Mouse (Mus musculus) retina, adult 2 months (tissue): ENCODE measurements at regions not wholly inside any gene's neighbourhood (a gene's known extent, or its start where the extent isn't known, plus 50 kb on each side); places are given as distances from the start of the nearest gene placed in this dataset.

ENCODE experiments used
- DNase-seq: peaks from one replicate; pipeline ENCODE4 v3.0.0-alpha.2; 2012; ENCODE audit warnings: low read depth, low spot score

DNA sequence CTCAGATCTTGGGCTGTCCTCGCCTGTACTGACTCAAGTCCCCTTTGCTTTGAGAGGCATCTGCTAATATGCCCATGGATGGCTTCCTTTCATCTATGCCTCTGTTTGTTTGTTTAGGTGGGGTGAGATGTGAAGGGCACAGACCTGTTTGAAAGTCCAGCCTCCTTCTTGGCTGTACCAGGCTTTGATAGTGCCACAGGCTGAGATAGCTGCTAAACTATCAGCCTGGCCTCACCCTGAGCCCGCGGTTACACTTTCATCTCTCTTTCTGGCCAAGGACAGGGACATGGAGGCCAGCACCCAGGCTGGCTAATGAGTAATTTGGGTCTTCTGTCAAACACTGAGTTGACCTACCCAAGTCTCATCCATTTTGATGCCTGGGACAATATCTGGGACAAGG, 105.0 kb upstream of the Parp11 start:
- no peak for DNase-seq

GRCm38 (mm10) chr6:127348770-127349409, 97.8 kb upstream of the Parp11 start:
- DNase-seq, result no peak

- DNase-seq, result no peak
Observed at GRCm38 (mm10) chr6:127349479-127350110, 97.0 kb upstream of the Parp11 start.

GRCm38 (mm10) chr6:127351691-127352090, 94.9 kb upstream of the Parp11 start:
- no peak for DNase-seq

- DNase-seq, result no peak
Observed at GRCm38 (mm10) chr6:127355112-127355511, 91.5 kb upstream of the Parp11 start.

- no peak for DNase-seq
Observed at GRCm38 (mm10) chr6:127356442-127356841, 90.2 kb upstream of the Parp11 start.

DNA sequence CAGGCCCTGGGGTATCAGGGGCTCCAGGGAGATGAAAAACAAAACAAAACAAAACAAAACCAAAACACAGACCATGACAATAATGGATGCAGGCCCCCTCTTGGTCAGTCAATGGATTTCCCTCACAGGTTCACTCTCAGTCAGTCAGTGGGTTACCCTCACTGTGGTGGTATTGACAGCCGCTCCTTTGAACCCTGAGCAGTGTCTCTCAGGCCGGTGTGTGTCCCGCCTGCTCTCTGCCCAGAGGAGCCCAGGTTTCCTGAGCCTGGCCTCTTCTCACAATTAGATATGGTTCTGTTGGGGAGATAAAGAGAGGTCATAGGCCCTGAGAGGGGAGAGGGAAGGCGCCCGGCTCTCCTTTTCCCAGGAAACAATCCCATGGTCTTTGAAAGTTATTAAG, 87.8 kb upstream of the Parp11 start:
- no peak for DNase-seq

- no peak for DNase-seq
Observed at GRCm38 (mm10) chr6:127359391-127359874, 87.2 kb upstream of the Parp11 start.

GRCm38 (mm10) chr6:127362166-127362565, 84.5 kb upstream of the Parp11 start:
- DNase-seq, result no peak

DNA sequence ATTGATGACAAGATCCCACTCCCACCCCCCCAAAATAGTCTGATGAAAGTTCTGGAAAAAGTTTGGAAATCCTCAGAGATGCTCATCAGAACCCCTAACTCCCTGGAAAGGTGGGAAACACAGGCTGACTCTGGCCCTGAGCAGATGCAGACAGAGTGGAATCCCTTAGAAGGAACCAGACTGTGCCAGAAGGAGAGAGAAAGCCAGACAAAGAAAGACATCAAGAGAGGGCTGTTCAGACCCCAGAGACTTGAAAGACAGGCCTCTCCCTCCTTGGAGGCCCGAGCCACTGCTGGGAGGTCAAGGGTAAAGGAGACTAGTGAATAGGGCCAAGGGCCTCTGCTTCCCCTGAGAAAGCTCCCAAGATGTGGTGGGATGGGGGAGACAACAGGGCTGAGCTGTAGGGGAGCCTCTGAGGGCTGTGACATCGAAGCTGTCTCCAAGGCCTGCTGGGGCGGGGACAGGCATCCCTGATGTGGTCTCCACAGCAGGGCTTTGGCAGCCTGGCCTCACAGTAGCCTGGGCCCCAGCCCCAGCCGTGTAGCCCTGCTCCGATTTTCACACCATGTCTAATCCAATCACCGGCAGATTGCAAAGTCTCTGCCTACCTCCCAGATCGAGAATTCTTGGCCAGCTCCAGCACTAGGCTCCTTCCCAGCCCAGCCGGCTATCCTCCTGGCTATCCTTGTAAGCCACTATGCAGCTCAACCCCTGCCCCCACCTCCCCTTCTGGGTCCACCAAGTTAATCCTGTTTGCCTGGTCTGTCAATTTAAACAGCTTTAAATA, 83.5 kb upstream of the Parp11 start:
- no peak for DNase-seq

DNA sequence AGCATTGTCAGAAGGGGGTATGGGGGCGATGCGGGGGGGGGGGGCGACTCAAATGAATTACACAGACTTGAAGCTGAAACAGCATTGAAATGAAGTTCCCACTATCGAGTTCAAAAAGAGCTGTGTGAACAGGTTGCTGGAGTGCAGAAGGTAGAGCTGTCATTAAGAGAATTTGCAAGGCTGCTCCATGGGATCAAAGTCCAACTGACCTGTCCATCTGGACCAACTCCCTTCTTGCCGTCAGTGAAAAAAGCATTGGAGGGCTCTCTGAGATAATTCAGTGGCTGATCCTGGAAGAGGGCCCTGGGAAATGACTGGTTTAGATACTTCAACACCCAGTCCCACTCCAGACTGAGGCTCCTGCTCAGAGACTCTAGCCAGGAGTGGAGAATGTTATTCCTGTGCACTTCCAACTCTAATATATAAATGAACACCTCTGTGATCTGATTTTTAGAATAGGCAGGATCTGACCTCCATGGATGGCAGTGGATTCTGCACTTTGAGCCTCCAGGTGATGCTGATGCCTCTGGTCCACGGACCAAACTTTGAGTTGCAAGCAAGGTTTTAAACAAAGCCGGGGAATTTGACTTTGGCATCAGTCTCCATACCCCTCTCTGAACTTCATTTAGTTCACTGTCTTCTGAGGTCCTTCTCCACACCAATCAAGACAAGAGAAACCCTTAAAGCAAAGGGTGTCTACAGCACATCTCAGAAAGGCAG, 82.6 kb upstream of the Parp11 start:
- no peak for DNase-seq

GRCm38 (mm10) chr6:127364591-127365187, 82.0 kb upstream of the Parp11 start:
- no peak for DNase-seq

GRCm38 (mm10) chr6:127365246-127365645, 81.4 kb upstream of the Parp11 start:
- DNase-seq, result no peak

DNA sequence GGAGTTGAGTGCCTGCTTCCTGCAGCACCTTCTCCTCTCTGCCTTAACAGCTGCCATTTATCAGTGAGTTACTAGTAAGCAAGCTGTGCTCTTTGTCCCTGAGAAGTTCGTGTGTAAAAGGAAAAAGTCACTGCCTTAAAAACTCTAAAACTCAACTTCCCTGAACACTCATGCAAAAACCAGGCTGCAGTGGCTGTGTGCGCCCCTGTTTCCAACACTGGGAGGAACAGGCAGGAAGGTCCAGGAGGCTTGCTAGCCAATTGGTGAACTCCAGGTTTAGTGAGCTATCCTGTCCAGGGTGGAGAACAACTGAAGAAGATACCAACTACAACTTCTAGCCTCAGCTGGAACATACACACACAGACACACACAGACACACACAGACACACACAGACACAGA, 81.0 kb upstream of the Parp11 start:
- DNase-seq, result no peak

- DNase-seq, result no peak
Observed at GRCm38 (mm10) chr6:127373052-127373451, 73.6 kb upstream of the Parp11 start.

DNA sequence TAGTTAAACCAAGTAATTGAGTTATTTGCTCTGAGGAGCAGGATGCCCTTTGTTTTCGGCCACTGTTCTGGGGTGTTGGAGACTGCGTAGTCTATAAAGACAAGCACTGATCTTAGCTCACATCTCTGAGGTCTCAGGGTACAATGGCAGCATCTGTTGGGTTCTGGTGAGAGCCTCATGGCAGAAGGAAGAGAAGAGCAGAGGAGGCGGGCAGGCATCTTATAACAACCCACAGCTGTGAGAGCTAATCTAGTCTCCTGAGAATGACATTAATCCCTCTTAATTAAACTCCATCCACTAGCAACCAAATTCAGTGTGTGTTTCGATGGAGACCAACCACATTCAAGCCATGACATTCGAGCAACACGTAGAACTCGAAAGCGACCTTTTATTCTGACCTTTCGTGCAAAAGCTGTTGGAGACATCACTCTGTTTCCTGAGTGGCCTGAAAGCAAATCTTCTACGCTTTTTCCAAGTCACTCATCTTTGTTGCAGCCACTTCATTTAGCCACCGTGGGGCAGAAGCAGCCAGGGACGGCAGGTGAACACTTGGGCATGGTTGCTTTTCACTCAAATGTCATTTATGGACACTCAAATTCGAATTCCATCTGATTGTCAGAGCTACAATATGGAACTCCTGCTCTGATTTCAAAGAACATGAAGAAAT, 72.7 kb upstream of the Parp11 start:
- no peak for DNase-seq

DNA sequence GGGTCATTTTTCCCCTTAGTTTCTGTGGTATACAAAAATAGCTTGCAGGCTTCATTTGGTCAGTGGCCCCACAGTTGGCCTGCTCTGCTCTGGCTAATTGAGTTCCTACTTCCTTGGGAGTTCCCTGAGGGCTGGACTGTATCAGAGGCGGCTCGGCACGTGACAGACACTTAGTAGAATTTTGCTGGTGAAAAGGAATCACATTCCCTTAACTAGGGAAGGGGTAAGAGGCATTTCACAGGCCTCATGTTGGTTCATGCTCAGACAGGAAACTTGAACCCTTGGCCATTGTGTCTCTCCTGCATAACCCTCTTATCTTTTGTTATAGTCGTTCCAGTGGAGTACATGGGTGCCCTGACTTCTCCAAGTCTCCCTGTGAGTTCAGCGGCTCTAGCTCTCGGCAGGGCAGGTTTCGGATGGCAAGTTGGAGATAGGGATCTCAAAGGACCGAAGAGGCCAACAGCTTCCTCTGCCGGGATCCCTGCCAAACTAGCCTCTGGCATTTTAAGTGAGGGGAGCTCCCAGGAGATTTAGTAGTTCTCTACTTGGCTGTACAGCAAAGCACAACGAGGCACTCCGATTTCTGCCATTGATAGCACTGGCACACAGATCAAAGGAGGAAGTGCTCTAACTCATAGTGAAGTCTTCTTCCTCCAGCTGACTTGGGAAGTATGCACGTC, 72.0 kb upstream of the Parp11 start:
- no peak for DNase-seq

DNA sequence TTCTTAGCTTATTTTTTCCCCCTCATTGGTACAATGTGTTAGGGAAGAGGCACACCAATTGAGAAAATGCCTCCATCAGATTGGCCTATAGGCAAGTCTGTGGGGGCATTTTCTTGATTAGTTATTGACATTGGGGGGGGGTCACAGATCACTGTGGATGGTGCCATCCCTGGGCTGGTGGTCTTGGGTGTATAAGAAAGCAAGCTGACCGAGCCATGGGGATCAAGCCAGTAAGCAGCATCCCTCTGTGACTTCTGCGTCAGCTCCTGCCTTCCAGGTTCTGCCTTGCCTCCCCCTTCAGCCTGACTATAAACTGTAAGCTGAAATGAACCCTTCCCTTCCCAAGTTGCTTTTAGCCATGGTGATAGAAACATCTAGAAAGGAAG, 71.5 kb upstream of the Parp11 start:
- no peak for DNase-seq

GRCm38 (mm10) chr6:127375711-127376199, 70.9 kb upstream of the Parp11 start:
- no peak for DNase-seq

GRCm38 (mm10) chr6:127378701-127379100, 67.9 kb upstream of the Parp11 start:
- DNase-seq, result no peak
